Mouse (Mus musculus) CH12F3 (cell line): ENCODE results near the gene Amigo3.

ENCODE experiments used
- in situ Hi-C: fragments of 300-500 bp; cut with MboI; formaldehyde crosslinking; loops from 2 replicates; pipeline ENCODE4 v1.14.3; 2020; ENCODE audit warnings: low sequenced_read_pairs

The Amigo3 gene

DNA sequence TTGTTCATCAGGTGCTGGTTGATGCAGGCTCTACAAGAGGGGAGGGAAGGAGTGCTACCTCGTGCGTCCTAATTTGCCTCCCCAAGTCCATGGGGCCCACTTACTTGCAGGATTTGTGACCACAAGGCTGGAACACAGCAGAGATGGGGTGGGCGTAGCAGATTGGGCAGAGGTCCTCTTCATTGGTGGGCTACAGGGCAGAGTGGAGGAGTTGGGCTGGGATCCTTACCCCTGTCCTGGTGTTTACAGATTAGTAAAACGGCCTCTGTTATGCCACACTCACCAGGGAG, 1.1 kb upstream of the Amigo3 start:
- in situ Hi-C loops: no loop called here

DNA sequence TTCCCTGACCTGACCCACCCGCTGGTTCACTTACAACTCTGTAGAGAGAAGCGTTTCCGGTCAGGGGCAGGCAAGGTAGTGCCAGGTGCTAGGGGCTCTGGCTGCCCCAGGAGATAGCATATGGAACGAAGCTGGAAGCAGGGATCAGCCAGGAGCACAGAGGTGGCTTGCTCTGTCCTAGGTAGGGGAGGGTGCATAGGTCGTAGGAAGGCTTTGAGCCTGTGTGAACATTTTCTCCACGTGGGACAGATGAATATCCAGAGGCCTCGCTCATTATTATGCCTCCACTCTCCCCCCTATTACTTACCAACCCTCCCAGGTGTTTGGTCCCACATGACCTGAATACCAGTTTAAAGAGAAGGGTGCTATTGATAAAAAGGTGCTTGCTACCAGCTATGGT, 548 bp upstream of the Amigo3 start:
- in situ Hi-C loops: no loop called here

GRCm38 (mm10) chr9:108053665-108054225, 786 bp downstream of the Amigo3 start:
- in situ Hi-C loops: no loop called here

GRCm38 (mm10) chr9:108054331-108055040, 1.5 kb downstream of the Amigo3 start:
- in situ Hi-C loops: no loop called here

DNA sequence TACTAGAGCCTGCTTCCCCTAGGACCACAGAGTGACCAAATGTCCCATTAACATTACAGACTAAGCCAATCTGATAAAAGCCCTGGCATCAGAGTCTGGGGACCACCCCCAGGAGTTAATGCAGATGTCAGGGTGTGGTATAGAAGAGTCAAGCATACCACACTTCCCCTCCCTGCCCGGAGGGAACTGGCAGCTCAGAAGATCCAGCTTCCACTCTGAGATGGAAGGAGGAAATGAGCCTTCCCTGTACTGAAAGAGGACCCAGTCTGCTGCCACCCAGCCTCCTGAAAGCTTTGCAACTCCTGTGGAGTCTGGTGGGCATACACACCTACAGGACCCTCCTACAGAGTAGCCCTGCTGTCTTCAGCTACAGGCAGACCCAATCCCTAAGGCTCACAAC, 2.1 kb downstream of the Amigo3 start:
- in situ Hi-C loops: no loop called here

DNA sequence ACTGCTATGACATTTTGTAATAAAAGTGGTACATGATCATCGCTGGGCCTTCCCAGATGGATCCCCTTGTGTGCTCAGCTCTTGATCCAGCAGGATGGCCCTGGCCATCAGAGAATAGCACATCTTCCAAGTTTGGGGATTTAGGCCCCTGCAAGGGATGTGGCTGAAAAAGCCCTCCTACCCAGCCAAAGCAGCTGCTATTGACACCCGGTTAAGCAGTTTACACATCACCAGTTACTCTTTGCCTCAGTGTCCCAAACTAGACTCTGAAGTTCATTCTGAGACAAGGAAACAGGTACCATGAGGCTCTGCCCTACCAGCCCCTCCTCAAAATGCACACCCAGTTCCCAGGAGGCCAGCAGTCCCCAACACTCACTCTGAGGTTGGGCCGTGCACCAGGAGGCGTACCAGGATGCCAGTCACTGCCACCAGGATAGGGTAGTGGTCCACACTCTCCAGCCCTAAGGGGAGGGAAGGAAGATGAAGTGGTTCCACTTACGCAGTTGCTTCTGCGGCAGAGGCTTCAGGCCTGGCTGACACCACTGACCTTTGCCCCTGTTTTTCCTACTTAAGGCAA, 2.8 kb downstream of the Amigo3 start:
- in situ Hi-C loops: no loop called here

- in situ Hi-C loops: no loop called here
Measured at GRCm38 (mm10) chr9:108056361-108057261, 3.7 kb downstream of the Amigo3 start.

DNA sequence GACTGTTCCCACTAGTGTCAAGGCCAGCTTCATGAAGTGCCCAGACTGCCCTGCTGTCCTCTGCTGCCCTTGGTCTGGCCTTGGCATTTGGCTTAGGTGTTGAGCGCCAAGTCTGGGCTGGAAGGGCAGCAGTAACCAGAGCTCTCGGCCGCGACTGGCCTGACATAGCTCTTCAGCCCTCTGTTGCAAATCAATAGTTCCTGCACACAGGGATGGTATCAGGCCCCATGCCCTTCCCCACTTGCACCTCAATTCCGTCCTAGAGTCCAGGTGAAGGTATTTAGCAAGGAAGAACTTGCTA, 4.3 kb downstream of the Amigo3 start:
- in situ Hi-C loops: no loop called here

GRCm38 (mm10) chr9:108058291-108058690, 5.3 kb downstream of the Amigo3 start:
- in situ Hi-C loops: no loop called here

GRCm38 (mm10) chr9:108062142-108062541, 9.2 kb downstream of the Amigo3 start:
- in situ Hi-C loops: no loop called here

DNA sequence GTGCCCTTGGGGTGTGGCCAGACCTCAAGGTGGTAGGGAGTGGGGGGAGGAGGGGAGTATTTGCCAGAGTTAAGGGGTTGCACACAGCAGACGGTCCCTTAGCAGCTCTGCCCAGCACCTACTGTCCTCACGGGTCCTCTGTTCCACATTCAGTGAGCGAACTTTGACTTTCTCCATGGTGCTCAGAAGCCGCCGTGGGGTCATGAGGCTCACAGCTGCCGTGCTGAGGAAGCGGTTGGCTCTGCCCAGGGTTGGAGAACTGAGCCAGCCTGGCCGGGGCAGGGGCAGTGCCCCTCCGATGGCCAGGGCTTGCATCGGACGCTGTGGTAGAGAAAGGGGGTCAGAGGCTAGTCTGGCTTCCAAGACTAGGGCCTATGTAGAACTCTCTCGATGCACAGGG, 10.4 kb downstream of the Amigo3 start:
- in situ Hi-C loops: no loop called here

DNA sequence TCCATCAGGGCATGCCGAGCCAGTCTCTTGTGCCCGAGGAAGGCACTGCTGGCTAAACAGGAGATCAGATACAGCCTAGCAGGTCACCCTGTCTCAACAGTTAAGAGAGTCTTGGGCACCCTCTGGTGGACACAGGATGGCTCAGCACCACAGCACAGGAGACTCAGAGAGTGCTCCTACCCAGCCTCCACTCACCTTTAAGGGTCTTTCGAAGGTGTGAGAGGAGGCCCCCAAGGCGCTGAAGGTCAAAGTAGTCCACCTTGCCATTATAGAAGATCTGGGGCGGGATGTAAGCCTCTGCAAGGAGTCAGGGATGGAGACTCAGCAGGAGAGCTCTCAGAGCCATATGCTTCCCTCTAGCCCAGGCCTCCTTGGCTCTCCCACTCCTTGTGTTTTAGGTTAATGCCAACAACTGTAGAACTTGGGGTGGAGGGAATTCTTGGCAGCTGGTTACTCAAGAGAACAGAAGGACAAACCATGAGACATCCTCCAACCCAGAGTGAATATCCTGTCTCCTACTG, 12.6 kb downstream of the Amigo3 start:
- in situ Hi-C loops: no loop called here

- in situ Hi-C loops: no loop called here
Measured at GRCm38 (mm10) chr9:108067199-108067598, 14.2 kb downstream of the Amigo3 start.

DNA sequence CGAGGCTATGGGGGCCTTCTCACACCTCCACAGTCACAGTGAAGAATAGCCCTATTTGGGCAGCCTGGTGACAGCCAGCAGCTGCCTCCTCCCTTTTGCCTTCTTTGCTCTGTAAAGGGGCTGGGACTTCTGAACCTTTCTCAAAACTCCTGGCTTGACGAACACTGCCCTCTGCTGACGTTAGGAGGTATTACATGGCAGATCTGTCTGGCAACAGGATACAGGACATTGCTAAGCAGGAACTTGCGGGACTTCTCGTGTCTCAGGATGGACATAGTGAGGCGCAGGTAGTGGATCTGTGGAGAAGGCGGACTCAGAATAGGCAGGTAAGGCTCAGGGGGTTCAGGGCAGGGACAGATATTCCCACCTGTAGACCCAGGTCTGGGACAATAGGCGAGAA, 14.9 kb downstream of the Amigo3 start:
- in situ Hi-C loops: no loop called here

DNA sequence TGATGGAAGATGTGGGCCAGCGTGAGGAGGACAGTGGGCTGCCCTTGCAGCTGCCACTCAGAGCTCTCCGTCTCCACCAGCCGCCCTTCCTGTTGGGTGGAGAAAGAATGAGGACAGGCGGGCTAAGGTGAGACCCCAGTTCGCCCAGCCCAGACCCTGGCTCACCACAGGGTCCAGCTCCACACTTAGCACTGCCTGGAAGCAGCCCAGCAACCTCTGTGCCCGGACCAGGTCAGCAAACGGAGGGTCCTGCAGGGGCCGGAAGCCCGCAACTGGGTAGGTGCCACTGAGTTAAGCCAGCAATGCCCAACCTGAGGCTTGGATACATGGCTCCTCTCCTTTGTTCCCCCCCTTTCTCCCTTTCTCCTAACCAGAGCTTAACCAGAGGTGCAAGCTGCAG, 16.0 kb downstream of the Amigo3 start:
- in situ Hi-C loops: no loop called here

- in situ Hi-C loops: no loop called here
Measured at GRCm38 (mm10) chr9:108069529-108069928, 16.6 kb downstream of the Amigo3 start.

DNA sequence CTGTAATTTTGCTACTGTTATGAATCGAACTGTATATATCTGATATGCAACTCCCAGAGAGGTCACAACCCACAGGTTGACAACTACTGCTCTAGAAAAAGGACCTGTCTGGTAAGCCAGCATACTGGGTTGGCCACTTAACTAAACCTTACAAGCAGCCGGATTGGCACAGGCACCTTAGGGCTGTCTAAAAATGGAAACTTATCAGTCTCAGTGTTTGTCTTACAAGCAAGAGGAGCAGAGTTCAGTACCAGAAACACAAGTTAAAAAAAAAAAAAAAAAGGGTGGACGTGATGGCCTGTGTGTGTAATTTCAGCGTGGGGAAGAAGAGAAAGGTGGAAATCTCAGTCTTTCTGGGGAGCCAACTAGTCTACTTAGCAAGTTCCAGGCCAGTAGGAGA, 18.8 kb downstream of the Amigo3 start:
- in situ Hi-C loops: no loop called here

GRCm38 (mm10) chr9:108072481-108072924, 19.5 kb downstream of the Amigo3 start:
- in situ Hi-C loops: no loop called here

DNA sequence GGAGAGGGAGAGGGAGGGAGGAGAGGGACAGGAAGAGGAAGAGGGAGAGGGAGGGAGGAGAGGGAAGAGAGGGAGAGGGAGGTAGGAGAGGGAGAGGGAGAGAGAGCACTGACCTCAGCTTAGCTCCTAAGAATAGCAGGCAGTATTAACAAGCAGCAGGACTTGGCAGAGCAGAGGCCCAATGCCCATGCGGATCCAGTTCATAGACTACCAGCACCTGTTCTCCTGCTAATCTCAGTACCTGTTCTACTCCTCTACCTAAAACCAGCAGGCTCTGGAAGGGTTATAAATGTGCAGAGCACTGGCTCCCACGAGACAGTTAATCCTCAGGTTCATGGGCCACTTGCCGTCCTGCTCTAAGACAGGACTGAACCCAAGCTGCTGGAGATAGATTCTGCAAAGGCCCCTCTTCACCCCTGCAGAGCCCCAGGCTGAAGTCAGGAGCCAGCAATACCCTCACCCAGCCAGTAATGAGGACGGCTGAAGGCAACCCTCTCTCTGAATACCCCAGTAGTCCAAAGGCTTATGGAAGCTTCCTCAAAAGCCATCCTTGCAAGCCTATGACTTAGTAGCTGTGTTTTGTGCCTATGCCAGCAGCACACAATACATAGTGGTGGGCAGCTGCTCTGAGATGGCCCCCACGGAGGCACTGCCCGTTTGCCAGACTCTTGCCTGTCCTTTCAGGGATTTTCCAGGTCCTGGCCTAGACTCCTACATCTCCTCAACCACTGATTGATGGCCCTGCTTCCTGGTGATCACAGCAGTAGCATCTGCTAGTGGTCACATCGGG, 20.4 kb downstream of the Amigo3 start:
- in situ Hi-C loops: no loop called here

- in situ Hi-C loops: no loop called here
Measured at GRCm38 (mm10) chr9:108080168-108080567, 27.2 kb downstream of the Amigo3 start, which contains the start of gene Mst1. Gene Mst1 (plus strand): TSS chr9:108080436.

GRCm38 (mm10) chr9:108082549-108082948, 29.6 kb downstream of the Amigo3 start:
- in situ Hi-C loops: no loop called here
